Mouse (Mus musculus) layer of hippocampus, adult 8-10 months (tissue): ENCODE data around the gene Mrpl1. TPM values are rescaled to one million over a fixed set of nuclear protein-coding genes. Genes with fewer than 3 reads are reported as not detected.
A peak's percentile ranks its signal among the peaks of the same experiment; 100 is the strongest.

Experiments
- DNase-seq, 2 experiments: peaks; one replicate each; pipeline ENCODE4 v3.0.0; 2022; ENCODE audit warnings: low spot score in 2 of 2
- total RNA-seq, 4 experiments: library from RNA; stranded (reverse); gene quantifications; 2 replicates each; pipeline ENCODE4 v1.2.4; 2022

Mrpl1 gene
- total RNA-seq, 4 experiments from 2014 or later: 15.4 to 20.7 (median 17.2) TPM

DNA sequence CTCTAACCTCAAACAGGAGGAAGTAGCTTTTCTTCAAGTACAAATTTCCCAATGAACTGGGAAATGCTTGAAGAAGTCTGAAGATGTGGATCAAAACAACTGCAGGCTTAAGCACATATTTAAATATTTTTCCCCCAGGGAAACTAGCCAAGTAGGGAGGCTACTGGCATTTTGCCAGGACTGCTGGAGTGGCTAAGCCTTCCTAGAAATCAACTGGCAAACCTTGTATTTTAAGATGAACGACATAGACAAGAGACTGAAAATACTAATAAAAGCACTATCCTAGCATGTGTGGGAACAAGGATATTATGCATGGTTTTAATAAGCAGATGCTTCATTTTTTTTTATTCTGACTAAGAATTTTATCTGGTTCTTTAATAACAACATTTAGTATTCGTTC is 2.4 kb upstream of the Mrpl1 start:
- DNase-seq: peak in 1 of 2 experiments; percentile 16

GRCm38 (mm10) chr5:96207531-96207930 is 1.8 kb upstream of the Mrpl1 start:
- DNase-seq: no peak

GRCm38 (mm10) chr5:96208543-96208942 is 750 bp upstream of the Mrpl1 start:
- DNase-seq: no peak

DNA sequence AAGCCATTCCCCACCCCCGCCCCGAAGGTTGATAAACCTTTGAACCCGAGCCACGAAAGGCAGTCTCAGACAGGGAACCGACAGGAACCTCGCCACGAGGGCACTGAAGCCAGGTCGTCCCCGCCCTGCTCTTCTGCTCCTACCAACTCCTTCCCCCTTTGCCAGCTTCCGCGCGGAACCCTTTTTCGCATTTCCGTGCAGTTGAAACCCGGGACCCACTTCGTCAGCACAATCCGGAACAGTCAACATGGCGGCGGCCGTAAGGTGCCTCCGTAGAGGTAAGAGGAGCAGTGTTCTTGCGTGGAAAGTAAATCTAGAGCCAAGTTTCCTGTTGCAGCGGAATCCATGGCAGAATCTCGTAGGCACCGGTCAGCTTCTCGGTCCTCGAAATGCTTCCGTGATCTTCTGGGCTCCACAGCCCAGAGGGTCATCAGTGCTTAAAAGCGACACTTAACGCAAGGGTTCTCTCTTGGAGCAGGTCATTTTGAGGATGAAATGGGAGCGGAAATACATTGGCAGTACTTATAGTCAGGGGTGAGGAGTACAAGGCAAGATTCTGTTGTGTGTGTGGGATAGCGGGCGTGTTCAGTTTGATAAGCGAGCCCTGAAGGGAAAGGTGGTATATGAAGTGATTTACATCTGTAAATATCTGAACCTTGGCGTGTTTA is 757 bp downstream of the Mrpl1 start:
- peak; percentile 86 to 92 for DNase-seq

DNA sequence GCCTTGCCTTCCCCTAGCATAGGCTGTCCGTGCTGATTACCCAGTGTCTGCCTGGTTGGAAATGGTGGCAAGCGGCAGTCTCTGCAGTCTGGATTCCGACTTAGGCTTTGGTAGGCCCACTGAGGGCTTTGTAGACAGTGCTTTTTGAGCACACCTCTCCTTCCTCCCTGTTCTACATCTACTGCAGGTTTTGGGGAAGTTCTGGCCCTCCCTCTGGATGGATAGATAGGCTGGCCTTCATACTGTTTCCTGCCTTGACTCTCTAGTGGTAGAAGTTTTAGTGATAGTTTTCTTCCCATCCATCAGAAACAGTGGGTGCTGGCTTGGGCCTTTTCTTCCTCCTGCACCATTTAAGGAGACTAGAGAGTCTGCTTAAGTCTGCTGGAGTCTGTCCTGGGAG is 9.4 kb downstream of the Mrpl1 start:
- no peak for DNase-seq

DNA sequence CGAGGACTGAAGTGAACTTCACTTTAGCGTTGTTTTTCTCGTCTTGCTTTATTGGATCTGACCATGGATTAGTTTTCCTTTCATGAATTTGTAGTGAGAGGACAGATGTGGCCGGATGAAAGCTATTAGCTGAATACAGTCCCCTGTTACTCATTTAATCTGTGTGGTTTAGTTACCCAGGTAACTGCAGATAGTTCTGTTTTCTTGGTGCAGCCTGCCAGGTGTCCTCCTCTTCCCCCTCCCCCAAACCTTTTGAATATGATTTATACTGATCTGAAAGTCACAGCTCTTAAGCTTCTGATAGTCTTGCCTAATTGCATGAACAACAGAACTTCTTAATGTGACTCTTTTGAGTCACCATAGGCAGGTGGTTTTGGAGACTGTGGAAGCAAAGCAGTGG is 10.2 kb downstream of the Mrpl1 start:
- no peak for DNase-seq

DNA sequence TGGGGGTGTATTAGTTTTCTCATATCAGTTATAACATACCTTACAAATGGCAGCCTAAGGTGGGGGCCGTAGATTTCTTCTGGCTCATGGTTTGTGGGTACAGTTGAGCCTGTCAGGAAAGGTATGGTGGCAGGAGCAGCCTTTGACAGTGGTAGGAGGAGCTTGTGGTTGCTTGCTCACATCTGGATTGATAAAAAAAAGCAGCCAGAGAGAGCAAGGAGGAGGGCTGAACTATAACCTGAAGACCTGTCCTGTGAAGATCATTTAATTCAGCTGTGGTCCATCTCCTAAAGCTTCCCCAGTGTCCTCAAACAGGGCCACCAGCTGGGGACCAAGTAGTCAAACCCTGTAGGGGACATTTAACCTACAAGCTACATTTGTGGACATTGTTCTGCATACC is 12.0 kb downstream of the Mrpl1 start:
- no peak for DNase-seq

DNA sequence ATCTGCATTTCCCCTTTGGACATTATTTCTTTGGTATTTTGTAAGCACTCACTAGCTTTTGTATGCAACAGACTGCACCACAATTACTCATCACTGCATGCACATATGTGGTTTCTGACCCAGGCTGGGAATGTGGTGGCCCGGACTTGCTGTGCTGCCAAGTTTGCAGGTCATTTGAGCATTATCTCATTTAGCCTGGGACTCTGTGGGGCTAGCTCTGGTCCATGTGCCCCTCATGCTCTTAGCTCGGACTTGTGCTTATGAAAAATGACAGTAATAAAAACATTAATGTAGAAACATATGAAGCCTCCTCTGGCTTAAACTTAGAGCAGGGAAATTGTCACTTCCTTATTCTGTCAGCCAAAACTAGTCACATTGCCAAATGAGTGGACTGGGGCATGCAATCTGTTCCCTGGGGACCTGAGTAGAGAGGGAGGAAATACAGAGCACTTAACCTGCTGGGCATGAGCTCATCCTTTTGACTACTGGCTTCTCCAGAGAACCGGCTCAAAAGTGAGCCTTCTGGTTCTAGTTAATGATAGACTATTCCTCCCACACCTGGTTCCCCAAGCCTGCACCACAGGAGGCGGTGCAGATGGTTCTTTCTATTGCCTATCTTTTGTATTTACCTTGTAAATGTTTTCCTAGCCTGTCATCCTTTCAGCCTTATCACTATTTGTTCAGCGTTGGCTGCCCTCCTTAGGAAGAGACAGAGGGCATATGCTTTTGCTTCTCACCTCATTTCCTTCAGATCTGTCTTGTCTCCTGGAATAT is 12.7 kb downstream of the Mrpl1 start:
- peak; percentile 19 to 30 for DNase-seq

- no peak for DNase-seq
These were observed 13.7 kb downstream of the Mrpl1 start for GRCm38 (mm10) chr5:96222964-96223363.

DNA sequence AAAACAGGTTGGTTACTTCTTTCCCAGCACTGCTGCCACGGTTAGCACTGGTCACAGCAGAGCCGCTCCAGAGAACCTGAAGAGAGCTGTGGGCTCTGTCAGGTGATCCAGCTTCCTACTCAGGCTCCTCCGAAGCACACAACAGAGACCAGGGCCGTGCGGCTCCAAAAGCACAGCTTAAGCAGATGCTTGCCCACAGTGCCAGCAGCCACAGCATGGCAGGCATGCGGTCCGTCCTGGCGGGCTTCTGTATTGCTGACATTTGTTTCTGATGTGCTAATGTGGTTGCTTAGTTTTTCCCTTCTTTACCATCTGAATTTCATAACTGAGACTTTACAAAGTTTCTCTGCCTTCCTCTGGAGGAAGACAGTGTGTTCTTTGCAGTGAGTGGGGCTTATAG is 17.2 kb downstream of the Mrpl1 start:
- DNase-seq: peak in 1 of 2 experiments; percentile 13

GRCm38 (mm10) chr5:96228967-96229366 is 19.7 kb downstream of the Mrpl1 start:
- no peak for DNase-seq

- no peak for DNase-seq
These were observed 29.5 kb downstream of the Mrpl1 start for GRCm38 (mm10) chr5:96238797-96239196.

- DNase-seq: no peak
These were observed 31.6 kb downstream of the Mrpl1 start for GRCm38 (mm10) chr5:96240856-96241255.

DNA sequence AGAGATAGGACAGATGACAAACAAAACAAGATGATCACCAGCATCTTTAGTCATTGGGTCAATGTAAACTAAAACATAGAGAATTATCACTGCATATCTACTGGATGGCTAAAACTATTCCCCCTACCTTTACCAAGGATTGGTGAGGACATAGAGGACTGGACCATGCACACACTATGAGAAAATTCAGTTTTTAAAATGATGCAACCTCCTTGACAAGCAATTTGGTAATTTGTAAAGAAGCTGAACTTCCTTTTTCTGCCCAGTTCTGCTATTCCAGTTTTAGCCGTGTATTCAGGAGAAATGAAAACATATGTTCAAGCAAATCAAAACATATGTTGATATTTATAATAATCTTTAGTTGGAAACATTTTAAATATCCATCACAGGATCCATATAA is 35.2 kb downstream of the Mrpl1 start:
- DNase-seq: no peak

GRCm38 (mm10) chr5:96253995-96254394 is 44.7 kb downstream of the Mrpl1 start:
- no peak for DNase-seq

DNA sequence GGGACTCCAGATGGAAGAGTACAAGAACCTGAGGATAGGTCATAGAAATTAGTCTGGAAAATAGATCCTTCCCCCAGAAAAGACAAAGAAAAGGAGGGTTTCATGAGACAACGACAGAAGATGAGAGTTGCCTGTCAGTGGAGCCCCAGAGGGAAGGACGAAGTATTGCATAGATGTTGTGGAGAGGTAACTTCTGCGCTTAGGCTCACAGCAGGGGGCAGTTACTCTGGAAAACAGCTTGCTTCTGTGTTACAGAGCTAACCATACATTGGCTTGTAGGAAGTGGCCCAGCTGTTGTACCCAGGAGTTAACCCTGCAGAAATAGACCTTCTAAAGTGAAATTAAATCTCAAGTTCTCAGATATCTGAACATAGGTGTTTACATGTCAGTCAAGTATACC is 45.9 kb downstream of the Mrpl1 start:
- no peak for DNase-seq

DNA sequence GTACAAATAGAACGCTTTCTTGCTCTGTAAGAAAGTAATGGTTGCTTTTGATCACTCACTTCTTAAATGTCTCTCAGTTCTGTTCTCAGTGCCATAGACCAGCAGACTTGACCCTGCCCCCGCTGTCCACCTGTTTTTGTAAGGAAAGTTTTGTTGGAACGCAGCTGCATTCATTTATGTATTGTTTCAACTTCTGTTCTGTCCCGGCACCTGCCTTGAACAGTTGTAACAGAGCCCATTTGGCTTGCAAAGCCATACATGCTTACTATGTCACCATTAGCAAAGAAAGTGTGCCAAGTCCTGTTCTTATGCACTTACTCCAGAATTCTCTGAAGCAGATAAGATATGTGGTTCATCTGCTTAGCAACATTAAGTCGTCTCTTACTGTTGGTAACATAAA is 48.9 kb downstream of the Mrpl1 start:
- DNase-seq: no peak

DNA sequence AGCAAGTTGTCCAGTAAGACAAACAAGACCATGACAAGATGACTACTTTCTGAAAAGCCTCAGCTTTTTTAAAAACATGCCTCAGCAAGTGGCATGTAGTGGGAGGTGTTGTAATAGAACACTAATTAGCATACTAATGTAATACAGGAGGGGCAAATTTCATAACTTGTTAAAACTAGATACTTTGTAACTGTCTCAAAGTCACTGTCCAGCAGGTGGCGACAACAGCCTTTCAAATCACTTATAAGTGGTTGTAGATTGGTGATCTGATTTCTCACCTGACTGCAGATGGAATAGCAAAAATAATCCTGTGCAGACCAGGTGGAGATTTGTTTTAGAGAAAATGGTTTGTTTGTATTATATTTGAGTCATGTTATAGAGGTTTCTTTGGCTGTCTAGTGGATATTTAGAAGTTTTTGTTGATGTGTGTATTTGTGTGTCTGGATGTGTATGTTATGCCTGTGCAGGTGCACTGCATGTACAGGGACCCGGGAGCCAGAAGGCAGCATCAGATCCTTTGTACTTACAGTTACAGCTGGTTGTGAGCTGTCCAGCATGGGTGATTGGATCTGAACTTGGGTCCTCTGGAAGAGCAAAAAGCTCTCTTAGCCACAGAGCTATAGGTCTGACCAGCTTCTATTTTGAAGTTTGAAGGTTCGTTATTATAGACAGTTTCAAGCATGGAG is 57.9 kb downstream of the Mrpl1 start:
- DNase-seq: peak; percentile 35 to 65

DNA sequence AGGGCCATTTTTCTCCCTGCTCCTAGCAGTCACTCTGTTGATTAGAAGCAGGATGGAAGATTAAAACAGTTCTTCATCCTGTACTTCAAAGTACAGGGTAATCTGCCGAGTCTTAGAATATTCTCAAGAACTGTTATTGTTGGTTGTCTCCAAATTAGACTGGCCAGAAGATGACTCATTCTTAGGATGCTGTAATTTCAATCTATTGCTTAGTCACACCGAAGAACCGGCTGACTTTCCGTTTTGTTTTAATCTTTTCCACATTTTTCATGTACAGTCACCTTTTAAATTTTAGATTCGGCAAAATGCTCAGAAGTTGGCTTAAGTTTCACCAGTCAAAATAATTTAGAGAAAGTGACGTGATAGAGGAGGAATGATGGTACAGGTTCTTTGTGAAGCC is 61.8 kb downstream of the Mrpl1 start:
- no peak for DNase-seq

- DNase-seq: no peak
These were observed 96.5 kb downstream of the Mrpl1 start for GRCm38 (mm10) chr5:96305786-96306185.

DNA sequence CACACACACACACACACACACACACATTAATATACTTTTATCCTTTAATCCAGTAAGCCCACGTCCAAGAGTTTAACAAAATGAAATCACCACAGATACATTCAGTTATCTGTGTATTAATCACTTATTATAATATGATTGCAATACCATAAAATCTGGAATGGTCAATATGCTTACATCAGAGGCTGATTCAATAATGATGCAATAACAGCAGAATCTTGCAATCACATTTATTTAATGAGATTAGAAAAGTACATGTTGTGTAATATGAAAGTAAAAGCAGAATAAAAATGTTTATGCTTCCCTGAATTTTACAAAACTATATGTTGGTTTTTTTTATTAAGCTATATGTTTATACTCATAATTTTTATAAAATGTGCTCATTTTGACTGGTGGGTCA is 97.0 kb downstream of the Mrpl1 start:
- DNase-seq: no peak

DNA sequence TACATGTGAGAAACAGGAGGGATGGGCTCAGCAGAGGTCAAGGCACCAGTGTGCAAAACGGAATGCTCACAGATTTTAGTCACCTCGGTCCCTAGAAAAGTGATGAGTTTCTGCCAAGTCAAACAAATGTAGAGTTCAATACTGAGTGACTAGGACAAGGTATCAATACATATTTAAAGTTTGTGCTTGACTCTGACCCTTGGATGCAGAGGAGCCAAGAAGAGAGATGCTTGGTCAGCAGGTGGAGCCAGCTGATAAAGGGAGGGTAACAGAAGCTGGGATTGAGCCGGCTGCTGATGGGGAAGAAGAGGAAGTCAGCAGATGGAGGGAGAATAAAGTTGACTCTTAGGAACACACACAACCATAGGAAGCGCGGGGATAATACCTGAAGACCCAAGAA is 97.5 kb downstream of the Mrpl1 start:
- no peak for DNase-seq

DNA sequence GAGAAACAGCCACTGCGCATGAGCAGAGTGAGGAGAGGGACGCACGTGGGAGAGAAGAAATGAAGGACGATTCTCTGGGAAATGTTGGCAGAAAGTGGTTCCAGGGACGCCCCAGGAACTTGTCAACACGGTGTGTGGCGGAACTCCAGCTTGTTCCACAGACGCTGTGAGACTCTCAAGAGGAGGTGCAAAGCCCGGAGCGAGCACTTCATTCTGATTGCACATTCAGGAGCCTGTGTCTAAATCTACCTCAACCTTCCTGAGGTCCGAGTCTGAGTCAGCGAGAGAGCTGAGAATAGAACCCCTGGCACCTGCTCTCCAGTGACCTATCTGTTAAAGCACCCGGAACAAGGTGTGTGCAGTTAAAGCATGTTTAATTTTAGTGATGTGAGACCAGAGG is 98.8 kb downstream of the Mrpl1 start:
- no peak for DNase-seq
